Mouse (Mus musculus): ENCODE results near the gene Ccdc9b.

The Ccdc9b gene

GRCm38 (mm10) chr2:118761906-118762783 lies at the start of gene Ccdc9b:
TSS of gene Ccdc9b (minus strand) at chr2:118762661.
- DNase-seq = peak; percentile 53 to 60

GRCm38 (mm10) chr2:118810861-118811260 lies 48.4 kb upstream of the Ccdc9b start:
- no peak for DNase-seq

GRCm38 (mm10) chr2:118806860-118807259 lies 44.4 kb upstream of the Ccdc9b start:
- DNase-seq = no peak

GRCm38 (mm10) chr2:118805756-118806155 lies 43.3 kb upstream of the Ccdc9b start:
- DNase-seq = no peak

- DNase-seq = no peak
Observed at GRCm38 (mm10) chr2:118805137-118805536, 42.7 kb upstream of the Ccdc9b start.

GRCm38 (mm10) chr2:118804474-118804873 lies 42.0 kb upstream of the Ccdc9b start:
- no peak for DNase-seq

GRCm38 (mm10) chr2:118802542-118803118 lies 40.2 kb upstream of the Ccdc9b start:
- no peak for DNase-seq

GRCm38 (mm10) chr2:118793636-118794035 lies 31.2 kb upstream of the Ccdc9b start:
- DNase-seq = no peak

GRCm38 (mm10) chr2:118792259-118792613 lies 29.8 kb upstream of the Ccdc9b start:
- DNase-seq = no peak

- DNase-seq = no peak
Observed at GRCm38 (mm10) chr2:118791591-118792258, 29.3 kb upstream of the Ccdc9b start.

- no peak for DNase-seq
Observed at GRCm38 (mm10) chr2:118790551-118791525, 28.4 kb upstream of the Ccdc9b start.

GRCm38 (mm10) chr2:118790221-118790550 lies 27.7 kb upstream of the Ccdc9b start:
- no peak for DNase-seq

- DNase-seq = no peak
Observed at GRCm38 (mm10) chr2:118789501-118789900, 27.0 kb upstream of the Ccdc9b start.

- no peak for DNase-seq
Observed at GRCm38 (mm10) chr2:118786525-118786924, 24.1 kb upstream of the Ccdc9b start.

GRCm38 (mm10) chr2:118783663-118784062 lies 21.2 kb upstream of the Ccdc9b start:
- DNase-seq = no peak

GRCm38 (mm10) chr2:118783093-118783492 lies 20.6 kb upstream of the Ccdc9b start:
- no peak for DNase-seq

GRCm38 (mm10) chr2:118782303-118782702 lies 19.8 kb upstream of the Ccdc9b start:
- DNase-seq = no peak

- DNase-seq = no peak
Observed at GRCm38 (mm10) chr2:118781115-118781514, 18.7 kb upstream of the Ccdc9b start.

GRCm38 (mm10) chr2:118779504-118780480 lies 17.3 kb upstream of the Ccdc9b start, which contains the start of gene Disp2:
TSS of gene Disp2 (plus strand) at chr2:118779719.
- DNase-seq = peak; percentile 70 to 75

- no peak for DNase-seq
Observed at GRCm38 (mm10) chr2:118779065-118779464, 16.6 kb upstream of the Ccdc9b start.

- DNase-seq = no peak
Observed at GRCm38 (mm10) chr2:118778418-118778817, 16.0 kb upstream of the Ccdc9b start.

Measured in thymus, adult 18-20 months (tissue).